Mouse (Mus musculus): ENCODE results near the gene Nbeal1. TPM values are rescaled to one million over a fixed set of nuclear protein-coding genes. Genes with fewer than 3 reads are reported as not detected.

Gene Nbeal1
- polyA plus RNA-seq, 1 experiment = 9.1 TPM

- peak within 1 kb of the TSS; percentile 73 for H3K4me3 ChIP-seq (ENCODE audit: insufficient read depth, low read length)
- peak within 1 kb of the TSS; percentile 77 for H3K27ac ChIP-seq (ENCODE audit: insufficient read depth, low read depth, low read length)
- H3K4me1 ChIP-seq (ENCODE audit: control insufficient read depth, insufficient read depth, low read length) = peaks cover 8% of the 10 kb centered on the region
- TF ChIP-seq POLR2A (IDR thresholded peaks at IDR 0.05; ENCODE audit: borderline replicate concordance, low read depth, low read length) (peak; percentile 66; the same call in 1 of the 2 replicates), CTCF (IDR thresholded peaks at IDR 0.05; ENCODE audit: low read depth, low read length) (no peak)
These were observed 162.6 kb downstream of the Nbeal1 start, which contains the start of gene Cyp20a1 for GRCm38 (mm10) chr1:60342808-60343629. TSS of gene Cyp20a1 (plus strand) at chr1:60343323.

GRCm38 (mm10) chr1:60343630-60344455 lies 163.4 kb downstream of the Nbeal1 start:
- Histone ChIP-seq H3K27ac (ENCODE audit: insufficient read depth, low read depth, low read length) (peak overlapping the region; percentile 77), H3K4me3 (ENCODE audit: insufficient read depth, low read length) (peak overlapping the region; percentile 73), H3K4me1 (ENCODE audit: control insufficient read depth, insufficient read depth, low read length) (peaks cover 8% of the 10 kb centered on the region)
- no peak for TF ChIP-seq POLR2A (IDR thresholded peaks at IDR 0.05; ENCODE audit: borderline replicate concordance, low read depth, low read length)
- TF ChIP-seq CTCF (IDR thresholded peaks at IDR 0.05; ENCODE audit: low read depth, low read length) = no peak

DNA sequence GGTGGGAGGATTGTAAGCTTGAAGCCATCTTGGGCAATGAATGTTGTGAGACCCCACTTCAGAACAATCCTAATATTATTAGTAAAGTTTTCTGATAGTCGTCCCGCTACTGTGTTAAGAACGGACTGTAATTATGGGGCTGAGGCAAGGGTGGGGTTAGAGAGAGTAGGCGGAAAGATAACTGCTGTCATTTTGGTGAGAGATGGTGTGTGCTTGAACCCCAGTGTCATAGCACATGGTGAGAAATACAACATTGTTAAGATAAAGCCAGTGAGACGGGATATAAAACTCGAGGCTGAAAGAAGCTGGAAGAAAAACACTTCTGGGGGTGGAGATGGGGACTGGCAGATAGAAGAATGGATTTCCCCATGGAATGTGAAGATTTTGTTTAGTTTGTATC lies 164.3 kb downstream of the Nbeal1 start:
- TF ChIP-seq POLR2A (IDR thresholded peaks at IDR 0.05; ENCODE audit: borderline replicate concordance, low read depth, low read length) (no peak), CTCF (IDR thresholded peaks at IDR 0.05; ENCODE audit: low read depth, low read length) (no peak)
- no peak overlapping the region for H3K27ac ChIP-seq (ENCODE audit: insufficient read depth, low read depth, low read length)
- H3K4me1 ChIP-seq (ENCODE audit: control insufficient read depth, insufficient read depth, low read length) = peaks cover 8% of the 10 kb centered on the region
- no peak overlapping the region for H3K4me3 ChIP-seq (ENCODE audit: insufficient read depth, low read length)

DNA sequence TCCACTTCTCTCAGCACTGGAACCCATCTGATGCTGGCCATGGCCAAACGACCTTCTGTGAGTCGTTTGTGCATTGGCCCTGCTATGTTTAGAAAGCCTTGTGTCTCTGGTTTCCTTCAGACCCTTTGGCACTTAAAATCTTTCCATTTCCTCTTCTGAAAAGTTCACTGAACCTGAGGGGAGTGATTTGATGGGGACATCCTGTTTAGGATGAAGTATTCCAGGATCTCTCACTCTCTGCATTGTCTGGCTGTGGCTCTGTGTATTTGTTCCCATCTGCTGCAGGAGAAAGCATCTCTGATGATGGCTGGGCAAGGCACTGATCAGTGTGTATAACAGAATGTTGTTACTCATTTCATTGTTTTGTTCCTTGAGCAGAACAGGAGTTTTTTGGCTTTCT lies 165.3 kb downstream of the Nbeal1 start:
- no peak overlapping the region for H3K4me3 ChIP-seq (ENCODE audit: insufficient read depth, low read length)
- TF ChIP-seq POLR2A (IDR thresholded peaks at IDR 0.05; ENCODE audit: borderline replicate concordance, low read depth, low read length) (no peak), CTCF (IDR thresholded peaks at IDR 0.05; ENCODE audit: low read depth, low read length) (no peak)
- no peak overlapping the region for H3K27ac ChIP-seq (ENCODE audit: insufficient read depth, low read depth, low read length)
- H3K4me1 ChIP-seq (ENCODE audit: control insufficient read depth, insufficient read depth, low read length) = peaks cover 8% of the 10 kb centered on the region

GRCm38 (mm10) chr1:60352786-60353185 lies 172.4 kb downstream of the Nbeal1 start:
- H3K4me3 ChIP-seq (ENCODE audit: insufficient read depth, low read length) = no peak overlapping the region
- H3K4me1 ChIP-seq (ENCODE audit: control insufficient read depth, insufficient read depth, low read length) = peaks cover 2% of the 10 kb centered on the region; the same call in 1 of the 2 replicates
- TF ChIP-seq POLR2A (IDR thresholded peaks at IDR 0.05; ENCODE audit: borderline replicate concordance, low read depth, low read length) = no peak
- no peak for TF ChIP-seq CTCF (IDR thresholded peaks at IDR 0.05; ENCODE audit: low read depth, low read length)
- no peak overlapping the region for H3K27ac ChIP-seq (ENCODE audit: insufficient read depth, low read depth, low read length)

GRCm38 (mm10) chr1:60361626-60362025 lies 181.2 kb downstream of the Nbeal1 start:
- Histone ChIP-seq H3K4me1 (ENCODE audit: control insufficient read depth, insufficient read depth, low read length) (peaks cover 8% of the 10 kb centered on the region), H3K4me3 (ENCODE audit: insufficient read depth, low read length) (no peak overlapping the region), H3K27ac (ENCODE audit: insufficient read depth, low read depth, low read length) (no peak overlapping the region)
- TF ChIP-seq POLR2A (IDR thresholded peaks at IDR 0.05; ENCODE audit: borderline replicate concordance, low read depth, low read length) = no peak

GRCm38 (mm10) chr1:60376556-60376955 lies 196.2 kb downstream of the Nbeal1 start:
- Histone ChIP-seq H3K4me1 (ENCODE audit: control insufficient read depth, insufficient read depth, low read length) (peaks cover 5% of the 10 kb centered on the region), H3K4me3 (ENCODE audit: insufficient read depth, low read length) (no peak overlapping the region), H3K27ac (ENCODE audit: insufficient read depth, low read depth, low read length) (no peak overlapping the region)
- TF ChIP-seq CTCF (IDR thresholded peaks at IDR 0.05; ENCODE audit: low read depth, low read length) = no peak
- TF ChIP-seq POLR2A (IDR thresholded peaks at IDR 0.05; ENCODE audit: borderline replicate concordance, low read depth, low read length) = no peak

DNA sequence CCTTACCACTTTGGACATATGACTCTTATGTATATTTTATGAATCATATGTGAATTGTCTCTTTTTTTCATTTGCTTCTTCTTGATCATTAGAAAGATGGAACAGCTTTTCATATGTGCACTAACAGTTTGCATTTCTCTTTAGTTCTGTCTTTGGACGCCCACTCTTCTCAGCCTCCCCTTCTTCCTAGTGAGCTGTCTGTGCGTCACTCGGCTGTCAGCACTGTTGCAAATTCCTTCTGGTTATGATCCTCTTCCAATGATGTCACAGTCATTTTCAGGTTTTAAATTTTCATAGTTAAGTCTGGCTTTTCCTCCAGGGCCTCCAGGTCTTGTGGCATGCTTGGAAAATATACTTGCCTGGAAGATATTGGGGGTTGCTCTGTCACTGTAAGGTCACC lies 201.5 kb downstream of the Nbeal1 start:
- H3K4me1 ChIP-seq (ENCODE audit: control insufficient read depth, insufficient read depth, low read length) = peaks cover under 1% of the 10 kb centered on the region; the same call in 1 of the 2 replicates
- H3K4me3 ChIP-seq (ENCODE audit: insufficient read depth, low read length) = no peak overlapping the region
- no peak for TF ChIP-seq POLR2A (IDR thresholded peaks at IDR 0.05; ENCODE audit: borderline replicate concordance, low read depth, low read length)
- TF ChIP-seq CTCF (IDR thresholded peaks at IDR 0.05; ENCODE audit: low read depth, low read length) = no peak
- H3K27ac ChIP-seq (ENCODE audit: insufficient read depth, low read depth, low read length) = no peak overlapping the region

Other genes with a start within 250 kb of the Nbeal1 start
- gene Ica1l, start 137.4 kb upstream of the Nbeal1 start, polyA plus RNA-seq (2012; ENCODE audit: insufficient read depth, insufficient read length, missing spikeins) = not detected in 2 replicates
- 8.8 and 11.2 TPM in 2 replicates for gene Carf, start 82.4 kb upstream of the Nbeal1 start, polyA plus RNA-seq (2012; ENCODE audit: insufficient read depth, insufficient read length, missing spikeins)
- 12.9 and 13.1 TPM in 2 replicates for gene Wdr12, start 82.0 kb upstream of the Nbeal1 start, polyA plus RNA-seq (2012; ENCODE audit: insufficient read depth, insufficient read length, missing spikeins)
- gene Cyp20a1, start 162.7 kb downstream of the Nbeal1 start, polyA plus RNA-seq (2012; ENCODE audit: insufficient read depth, insufficient read length, missing spikeins) = 20.6 and 21.6 TPM in 2 replicates
- gene Abi2, start 229.0 kb downstream of the Nbeal1 start, polyA plus RNA-seq (2012; ENCODE audit: insufficient read depth, insufficient read length, missing spikeins) = 14.8 and 16.3 TPM in 2 replicates